Mouse (Mus musculus) left cerebral cortex, adult 9 months (tissue): ENCODE results near the gene Anks1b.

Source experiments
- DNase-seq, 2 experiments: peaks; one replicate each; pipeline ENCODE4 v3.0.0; 2022; ENCODE audit warnings: low spot score in 2 of 2

Anks1b gene

DNA sequence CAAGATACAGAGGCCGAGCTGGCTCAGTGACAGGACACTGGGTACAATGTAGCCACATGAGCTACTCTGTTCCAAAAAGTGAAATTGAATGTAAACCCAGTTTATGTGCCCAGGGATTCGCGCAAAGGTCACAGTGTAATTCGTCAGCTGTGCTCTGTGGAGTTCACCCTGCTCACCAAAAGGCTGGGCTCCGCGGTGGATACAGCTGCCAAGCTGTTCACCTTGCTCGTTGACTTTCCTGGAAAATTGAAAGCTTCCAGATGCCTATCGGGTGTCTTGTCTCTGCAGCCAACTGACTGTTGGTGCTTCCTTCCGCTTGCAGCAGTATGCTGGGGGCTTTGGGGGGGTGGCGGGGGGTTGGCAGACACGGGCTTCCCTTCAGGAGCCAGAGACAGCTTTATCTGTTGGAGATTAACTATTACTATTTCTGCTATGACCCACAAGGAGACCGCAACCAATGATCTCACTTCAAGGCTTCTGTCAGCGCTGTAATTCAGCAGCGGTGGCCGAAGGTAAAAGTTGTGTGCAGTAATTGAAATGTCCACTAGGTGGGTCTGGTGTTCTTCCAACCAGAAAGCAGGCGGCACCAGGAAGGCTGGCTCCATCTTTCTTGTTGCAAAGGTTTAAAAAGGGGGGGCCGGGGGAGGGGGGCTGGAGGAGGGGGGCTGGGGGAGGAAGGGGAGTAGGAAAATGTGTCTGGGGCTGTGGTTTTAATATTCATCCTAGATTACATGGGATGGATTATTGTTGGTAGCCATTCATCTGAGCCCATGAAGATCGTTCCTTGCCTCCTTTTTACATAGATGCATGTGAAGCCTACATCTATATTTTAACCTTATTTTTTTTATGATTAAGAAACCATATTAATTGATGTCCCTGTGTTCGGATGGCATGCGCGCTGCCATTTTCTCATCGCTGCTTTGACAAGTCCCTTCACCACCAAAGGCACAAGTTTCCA, 855.4 kb downstream of the Anks1b start:
- DNase-seq: peak in 1 of 2 experiments; percentile 89

DNA sequence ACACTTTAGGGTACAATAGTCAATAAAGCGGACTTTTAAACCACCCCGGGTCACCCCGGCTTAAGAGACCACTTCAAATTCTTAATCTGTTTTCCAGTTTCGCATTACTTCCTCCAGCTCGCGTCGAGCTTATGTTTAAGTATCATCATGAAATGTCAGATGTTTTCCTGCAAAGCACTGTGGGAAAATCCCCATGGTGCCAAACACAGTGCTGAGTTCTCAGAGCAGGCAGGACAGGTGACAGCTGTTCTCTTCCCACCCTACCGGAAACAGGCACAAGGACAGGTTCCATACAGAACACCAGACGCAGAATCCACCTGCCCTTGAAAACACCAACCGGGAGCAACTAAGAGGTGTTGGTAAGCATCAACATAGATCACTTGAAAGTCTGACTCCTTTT, 856.2 kb downstream of the Anks1b start:
- DNase-seq: no peak

DNA sequence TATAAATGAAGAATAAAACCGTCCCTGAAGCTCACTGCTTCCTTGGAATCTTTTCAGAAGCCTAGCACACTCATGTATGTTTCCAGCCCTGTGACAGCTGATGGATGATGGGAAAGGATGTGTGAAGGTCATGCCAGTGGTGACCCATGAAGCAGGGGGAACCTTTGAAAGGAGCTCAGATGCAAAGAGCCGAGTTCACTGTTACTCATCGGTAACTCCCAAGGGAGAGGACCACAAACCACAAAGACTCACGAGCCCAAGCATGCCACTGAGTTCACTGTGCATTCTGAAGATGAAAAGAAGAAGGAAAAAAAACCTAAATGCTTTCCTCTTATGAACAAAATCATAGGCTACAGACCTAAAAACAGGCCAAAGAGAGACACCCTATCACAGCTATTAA, 859.5 kb downstream of the Anks1b start:
- DNase-seq: no peak

DNA sequence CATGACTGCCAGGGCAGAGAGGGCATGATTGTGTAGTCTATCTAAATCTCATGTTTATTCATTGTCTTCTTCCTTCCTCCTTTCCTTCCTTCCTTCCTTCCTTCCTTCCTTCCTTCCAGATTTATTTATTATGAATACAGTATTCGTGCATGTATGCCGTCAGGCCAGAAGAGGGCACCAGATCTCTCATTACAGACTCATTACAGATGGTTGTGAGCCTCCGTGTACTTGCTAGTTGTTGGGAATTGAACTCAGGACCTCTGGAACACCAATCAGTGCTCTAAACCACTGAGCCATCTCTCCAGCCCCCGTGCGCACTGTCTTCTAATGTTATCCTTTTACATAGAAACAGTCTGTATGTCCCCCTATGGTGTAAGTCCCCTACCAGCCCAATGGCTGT, 860.3 kb downstream of the Anks1b start:
- DNase-seq: no peak

DNA sequence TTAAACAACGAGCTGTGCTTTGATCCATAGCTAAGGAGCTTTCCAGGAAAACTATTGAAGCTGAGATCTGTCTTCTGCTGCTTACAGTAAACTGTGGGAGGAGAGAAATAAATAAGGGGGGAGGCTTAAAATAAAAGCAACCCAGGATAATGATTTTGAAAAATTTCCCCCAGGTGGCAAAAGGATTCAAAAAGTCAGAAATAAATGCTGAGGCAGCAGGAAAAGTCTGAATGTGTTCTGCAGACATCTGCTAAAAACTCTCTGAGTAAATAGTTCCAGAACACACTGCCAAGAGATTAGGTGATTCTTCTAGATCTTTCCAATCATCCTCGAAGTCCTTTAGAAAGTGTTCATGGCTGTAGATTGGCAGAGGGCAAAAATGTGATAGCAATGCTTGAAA, 865.2 kb downstream of the Anks1b start:
- no peak for DNase-seq

DNA sequence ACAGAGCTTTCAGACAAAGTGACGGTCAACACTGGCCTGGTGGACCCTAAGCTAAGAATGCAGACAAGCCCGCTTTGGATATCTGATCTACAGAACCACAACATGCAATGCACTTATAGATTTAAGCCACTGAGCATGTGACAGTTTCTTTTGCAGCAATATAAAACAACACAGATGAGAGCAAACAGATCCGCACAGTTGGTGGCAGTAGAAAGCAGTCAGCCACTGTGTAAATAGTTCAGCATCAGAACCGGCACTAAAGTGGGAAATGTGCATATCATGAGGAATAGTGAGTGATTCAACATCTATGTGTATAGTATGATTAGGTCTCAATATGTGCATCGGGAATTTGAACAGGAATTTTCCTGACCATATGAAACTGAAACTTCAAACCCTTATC, 867.6 kb downstream of the Anks1b start:
- no peak for DNase-seq

DNA sequence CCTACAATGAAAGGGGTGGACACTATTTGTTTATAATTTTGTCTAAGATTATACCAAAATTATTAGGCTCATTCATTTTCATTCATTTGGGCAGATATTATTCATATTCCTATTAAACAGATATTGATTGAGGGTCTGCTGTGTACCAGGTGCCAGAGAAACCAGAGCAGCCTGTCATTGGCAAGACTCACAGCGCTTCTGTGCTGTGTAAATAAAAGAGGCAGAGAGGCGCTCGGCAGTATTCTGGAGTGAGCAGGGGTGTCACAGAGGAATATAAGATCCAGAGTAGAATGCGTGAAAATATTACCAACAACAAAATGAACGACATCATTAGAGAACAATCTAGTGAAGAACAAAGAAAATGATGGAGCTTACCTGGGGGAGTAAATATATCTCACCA, 878.6 kb downstream of the Anks1b start:
- DNase-seq: no peak

DNA sequence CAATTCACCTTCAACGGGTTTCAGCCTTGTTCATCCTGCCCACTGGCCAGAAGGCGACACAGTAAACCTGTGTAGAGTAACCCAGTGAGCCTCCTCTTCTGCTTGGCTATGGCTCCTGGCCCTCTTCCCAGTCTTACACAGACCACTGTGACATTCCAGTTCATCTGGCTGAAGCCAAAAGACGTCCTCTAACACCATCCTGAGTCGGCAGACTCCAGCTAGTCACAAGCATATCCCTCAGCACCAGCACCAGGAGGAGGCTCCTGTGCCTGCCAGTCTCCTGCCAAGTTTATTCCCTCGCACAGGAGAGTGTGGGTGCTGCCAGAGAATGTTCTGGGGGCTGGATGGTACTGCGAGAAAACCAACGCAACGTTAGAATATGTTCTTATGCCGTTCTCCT, 879.8 kb downstream of the Anks1b start:
- DNase-seq: peak; percentile 57 to 79

DNA sequence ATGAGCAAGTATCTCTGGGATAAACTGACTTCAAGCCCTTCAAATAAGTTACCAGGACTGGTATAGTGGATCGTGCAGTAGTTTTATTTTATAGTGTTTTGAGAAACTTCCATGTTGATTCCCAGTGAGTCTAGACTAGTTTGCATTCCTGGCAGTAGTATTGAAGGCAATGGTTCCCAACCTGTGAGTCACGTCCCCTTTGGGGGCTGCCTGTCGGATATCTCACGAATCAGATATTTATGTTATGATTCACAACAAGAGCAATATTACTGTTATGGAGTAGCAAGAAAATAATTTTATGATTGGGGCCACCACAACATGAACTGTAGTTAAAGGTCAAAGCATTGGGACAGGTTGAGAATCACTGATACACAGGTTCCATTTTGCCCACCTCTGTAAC, 884.5 kb downstream of the Anks1b start:
- DNase-seq: no peak

DNA sequence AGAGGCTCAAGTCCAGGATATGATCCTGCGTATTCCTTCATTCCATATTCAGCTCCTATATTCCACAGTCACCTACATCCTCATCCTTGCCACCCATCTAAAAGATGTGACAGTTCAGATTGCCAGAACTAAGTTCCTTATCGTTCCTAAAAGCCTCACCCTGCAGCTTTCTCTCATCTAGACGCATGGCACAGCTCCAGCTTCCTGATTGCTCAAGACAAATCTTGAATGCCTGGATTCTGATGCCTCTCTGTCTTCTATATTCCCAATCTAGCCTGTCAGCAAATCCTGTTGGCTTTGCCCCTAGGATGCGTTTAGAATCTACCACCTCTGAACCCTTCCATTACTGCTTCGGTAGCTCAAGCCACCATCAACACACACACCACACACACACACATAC, 886.6 kb downstream of the Anks1b start:
- DNase-seq: no peak

DNA sequence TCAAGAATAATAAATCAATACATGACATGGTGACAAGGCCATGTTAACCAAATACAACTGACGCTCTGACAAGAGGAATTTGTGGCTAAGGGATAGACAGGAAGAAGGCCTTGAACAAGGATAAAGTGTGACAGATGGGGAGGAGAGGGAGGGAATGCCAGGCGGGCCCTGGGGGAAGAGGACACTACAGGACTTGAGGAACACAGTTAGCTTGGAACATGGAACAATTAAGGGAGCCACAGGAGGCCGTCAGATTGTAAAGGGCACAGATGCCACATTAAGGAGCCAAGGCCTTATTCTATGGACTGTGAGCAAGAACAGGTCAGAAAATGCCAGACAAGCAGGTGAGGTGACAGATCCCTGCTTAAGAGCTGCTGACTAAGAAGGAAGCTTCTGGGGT, 893.0 kb downstream of the Anks1b start:
- DNase-seq: no peak

DNA sequence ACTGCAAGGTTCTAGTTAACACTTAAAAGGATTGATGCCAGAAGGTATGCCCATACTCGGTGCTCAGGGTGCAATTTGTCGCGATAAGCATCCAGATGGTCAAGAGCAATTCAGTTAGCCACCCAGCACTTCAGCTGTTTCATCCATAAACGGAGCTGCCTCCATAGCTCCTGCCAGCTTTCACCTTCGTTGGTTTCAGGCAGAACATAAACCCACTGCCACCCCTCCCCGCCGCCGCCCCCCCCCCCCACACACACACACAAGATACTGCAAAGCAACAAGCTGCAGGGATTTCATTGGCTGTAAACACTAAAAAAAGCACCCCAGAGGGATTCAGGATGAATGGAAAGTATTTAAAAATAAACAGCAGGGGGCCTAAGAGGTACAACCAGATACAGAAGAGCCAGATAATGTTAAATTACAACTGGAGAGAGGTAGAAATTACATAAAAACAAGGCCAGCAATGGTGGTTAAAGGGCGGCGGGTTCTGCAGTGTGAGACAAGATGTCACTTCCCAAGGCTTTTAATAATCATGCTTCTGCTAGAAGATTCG, 897.2 kb downstream of the Anks1b start:
- DNase-seq: no peak

DNA sequence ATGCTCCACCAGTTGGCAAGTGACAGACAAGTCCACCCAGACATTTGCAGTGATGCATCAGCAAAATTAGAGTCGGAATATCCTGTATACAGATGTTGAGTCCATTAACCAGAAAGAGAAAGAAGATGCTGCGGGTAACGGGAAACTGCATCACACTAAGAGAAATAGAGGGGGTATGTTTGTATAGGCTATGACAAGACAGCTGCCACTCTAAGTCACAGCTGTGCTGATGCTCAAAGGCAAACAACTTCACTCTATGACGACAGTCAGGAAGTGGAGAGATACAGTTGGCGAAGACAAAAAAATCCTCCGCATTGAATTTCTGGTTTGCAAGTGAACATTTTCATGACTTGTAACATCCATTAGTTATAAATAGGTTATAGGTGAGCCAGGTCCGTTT, 897.7 kb downstream of the Anks1b start:
- DNase-seq: no peak

DNA sequence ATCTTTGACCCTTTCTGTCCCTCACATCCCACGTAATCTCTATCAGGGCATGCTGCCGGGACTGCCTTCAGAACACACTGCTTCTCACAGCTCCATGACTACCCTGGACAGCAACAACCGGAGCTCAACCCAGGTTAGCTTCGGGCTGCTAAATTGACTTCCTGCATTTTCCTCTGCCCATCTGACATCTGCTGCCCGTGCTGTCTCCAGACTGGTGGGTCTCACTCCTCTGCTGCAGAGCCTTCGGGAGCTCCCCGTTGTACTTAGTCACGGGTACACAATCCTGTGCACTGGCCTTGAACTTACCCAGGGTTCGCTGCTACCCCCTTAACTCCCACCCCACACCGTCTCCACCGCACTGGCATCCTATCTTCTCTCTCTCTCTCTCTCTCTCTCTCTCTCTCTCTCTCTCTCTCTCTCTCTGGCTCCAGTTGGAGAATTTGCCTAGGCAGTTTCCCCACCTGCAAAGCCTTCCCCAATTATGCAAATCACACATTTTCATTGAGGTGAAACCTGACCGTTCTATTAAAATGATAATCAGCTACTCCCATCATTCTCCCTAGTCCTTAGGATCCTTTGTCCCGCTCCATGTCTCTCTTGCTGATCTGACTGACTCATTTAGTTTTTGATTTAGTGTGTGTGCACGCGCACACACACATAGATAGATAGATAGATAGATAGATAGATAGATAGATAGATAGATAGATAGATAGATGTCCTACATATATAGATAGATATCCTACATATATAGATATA, 898.3 kb downstream of the Anks1b start:
- DNase-seq: no peak

DNA sequence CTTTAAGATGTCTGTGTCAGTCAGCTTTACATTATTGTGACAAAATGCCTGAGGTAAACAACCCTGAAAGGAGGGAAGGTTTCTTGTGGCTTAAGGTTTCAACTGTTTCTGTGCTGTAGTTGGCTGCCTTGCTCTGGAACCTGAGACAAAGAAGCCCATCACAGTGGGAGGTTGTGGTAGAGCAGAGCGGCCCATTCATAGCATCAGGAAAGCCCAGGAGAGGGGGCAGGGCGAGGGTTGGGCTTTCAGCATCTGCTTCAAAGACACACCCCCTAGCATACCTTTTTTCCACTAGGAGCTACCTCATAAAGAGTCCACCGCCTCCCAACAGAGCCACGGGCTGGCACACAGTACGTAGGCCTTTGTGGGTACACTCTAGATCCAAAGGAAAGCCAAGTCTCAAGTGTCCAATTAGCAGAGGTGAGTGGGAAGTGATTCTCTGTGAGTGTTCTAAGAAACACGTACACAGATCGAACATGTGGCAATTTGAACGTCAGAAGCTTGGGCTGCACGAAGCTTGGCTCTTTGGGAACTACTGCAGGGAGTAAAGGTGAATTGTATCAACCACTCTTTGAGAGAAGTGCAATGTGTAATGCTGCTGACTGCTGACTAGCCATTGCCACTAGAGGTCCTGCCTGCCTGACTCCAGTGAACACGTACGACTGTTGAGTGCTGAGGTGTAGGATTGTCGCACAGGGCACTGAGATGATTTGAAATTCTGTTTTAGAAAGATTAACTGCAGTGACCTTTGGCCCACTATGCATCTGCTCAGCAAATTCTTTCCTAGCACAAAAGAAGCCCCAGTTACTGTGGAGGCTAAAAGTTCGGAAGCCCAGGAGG, 906.5 kb downstream of the Anks1b start:
- no peak for DNase-seq

DNA sequence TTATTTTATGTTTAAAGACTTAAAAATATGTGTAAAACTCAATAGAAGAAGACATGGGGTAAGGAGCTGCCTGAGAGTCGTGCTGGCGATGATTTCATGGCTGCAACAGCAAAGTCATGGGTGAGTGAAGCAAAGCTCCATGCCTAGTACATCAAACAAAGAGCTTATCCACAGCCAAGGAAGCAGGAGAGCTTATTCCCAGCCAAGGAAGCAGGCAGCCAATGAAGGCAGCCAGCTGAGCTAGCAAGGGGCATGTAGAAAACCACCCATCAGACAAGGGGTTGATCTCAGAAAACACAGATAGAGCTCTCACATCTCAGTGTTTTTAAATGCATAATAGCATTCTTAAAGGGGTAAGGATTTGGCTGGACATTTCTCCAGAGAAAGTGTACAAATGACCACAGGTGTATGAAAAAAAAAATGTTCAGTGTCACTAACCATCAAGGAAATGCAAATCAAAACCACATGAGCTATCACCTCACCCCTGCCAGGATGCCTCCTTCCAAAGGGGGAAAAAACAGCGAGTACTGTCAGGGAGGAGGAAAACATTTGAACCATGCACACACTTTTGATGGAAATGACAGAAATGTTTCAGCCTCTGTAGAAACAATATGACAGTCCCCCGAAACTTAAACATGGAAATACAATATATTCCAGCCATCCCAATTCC, 911.8 kb downstream of the Anks1b start:
- DNase-seq: no peak

DNA sequence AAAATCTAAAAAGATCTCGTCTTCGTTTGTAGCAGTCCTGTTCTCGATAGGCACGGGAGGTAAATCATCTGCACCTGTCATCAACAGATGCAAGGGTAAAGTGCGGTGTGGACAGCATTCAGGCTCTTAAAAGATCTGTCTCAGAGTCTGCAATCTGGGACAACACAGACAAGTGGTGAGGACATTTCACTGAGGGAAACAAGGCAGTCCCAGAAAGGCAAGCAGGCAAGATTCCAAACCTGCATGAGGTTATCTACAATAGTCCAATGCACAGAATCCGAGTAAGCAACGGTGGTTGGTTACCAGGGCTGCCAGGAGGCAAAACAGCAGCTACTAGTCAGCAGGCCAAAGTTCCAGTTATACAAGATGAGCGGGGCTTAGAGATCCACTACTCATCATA, 912.4 kb downstream of the Anks1b start:
- DNase-seq: no peak

DNA sequence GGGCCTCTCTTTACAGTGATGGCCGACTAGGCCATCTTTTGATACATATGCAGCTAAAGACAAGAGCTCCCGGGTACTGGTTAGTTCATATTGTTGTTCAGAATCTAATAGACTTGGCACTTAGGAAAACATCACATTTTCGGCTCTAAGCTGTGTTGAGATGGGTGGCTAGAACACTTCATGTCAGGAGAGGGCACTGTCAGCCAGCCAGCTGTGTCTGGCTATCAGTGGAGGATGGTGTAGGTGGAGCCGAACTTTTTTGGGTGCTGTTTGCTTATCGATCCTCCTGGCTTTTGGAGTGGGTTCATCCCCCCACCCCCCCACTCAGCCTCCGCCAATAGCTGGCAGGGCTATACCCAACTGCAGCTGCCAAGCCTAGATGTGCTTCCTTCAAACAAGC, 929.8 kb downstream of the Anks1b start:
- DNase-seq: peak in 1 of 2 experiments; percentile 27

DNA sequence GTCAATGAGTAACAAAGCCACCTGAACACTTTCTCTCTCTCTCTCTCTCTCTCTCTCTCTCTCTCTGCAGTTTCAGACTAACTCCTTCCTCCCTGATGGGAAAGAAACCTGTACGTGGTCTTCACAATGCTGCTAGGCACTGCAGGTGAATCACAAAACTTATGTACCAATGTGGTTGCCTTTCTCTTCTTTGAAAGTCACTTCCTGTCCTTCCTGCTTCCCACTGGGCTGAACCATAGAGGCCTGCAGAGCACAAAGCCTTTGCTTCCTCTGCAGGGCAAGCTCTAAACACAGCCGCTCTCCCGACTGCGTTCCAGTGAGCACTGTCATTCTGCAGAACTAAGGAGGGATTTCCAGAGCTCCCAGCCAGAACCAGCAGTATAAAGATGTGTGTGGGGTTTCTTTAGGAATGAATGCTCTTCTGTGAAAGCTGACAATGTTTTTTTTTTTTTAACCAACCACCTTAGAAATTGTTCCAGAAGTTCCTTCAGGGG, 931.3 kb downstream of the Anks1b start:
- DNase-seq: no peak

DNA sequence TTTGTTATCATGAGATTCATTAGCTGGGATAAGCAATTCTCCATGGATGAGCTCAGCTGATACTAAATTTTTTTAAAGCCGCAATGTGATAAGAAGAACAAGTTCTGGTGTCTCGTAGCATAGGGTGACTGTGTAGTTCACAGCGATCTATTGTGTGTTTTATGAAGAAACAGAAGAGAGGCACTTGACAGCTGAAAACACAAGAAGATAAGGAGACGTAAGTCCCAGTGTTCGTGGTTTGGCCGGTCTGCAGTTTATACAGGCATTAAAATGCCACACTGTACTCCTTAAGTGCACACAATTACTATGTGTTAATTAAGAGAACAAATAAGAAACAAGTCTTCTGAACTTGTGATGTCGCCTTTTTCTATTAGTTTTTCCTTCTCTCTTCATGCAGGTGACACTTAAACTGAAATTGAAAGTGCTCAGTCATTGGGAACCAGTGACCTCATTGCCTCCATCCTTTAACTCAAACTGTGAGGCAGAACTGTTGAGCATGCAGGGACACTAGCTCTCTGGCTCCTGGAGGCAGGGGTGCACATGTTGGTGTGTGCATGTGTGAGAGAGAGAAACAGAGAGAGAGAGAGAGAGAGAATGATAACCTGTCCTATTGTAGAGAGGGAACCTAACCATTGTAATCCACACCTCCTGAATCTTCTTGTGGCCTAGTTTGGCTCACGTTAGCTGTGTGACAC, 935.5 kb downstream of the Anks1b start:
- DNase-seq: no peak
